ENCODE assay signal across 8 mouse cellular contexts in the genomic region with DNA sequence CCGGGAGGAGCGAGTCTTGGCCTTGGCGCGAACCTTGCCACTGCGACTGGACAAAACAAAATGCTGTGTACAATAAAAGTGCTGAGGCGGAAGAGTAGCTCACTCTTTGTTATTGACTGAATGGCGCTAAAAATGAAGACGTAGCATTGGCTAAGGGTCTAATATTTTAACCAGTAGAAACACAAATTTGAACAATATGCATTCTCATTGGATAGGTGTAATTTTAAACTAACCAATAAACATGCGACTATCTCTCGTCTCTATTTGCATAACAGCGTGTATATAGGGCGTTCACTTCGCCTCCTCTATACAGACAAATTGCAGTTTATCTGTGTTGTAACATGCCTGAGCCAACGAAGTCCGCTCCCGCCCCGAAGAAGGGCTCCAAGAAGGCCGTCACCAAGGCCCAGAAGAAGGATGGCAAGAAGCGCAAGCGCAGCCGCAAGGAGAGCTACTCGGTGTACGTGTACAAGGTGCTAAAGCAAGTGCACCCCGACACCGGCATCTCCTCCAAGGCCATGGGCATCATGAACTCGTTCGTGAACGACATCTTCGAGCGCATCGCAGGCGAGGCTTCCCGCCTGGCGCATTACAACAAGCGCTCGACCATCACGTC. TPM values are rescaled to one million over a fixed set of nuclear protein-coding genes. Genes with fewer than 3 reads are reported as not detected.
A peak's percentile ranks its signal among the peaks of the same experiment; 100 is the strongest.
DNase-seq lines count a peak whose midpoint lies in the region; ATAC-seq and TF ChIP-seq lines count a peak whose summit lies in the region.
"Not testable (repeated sequence)": the region's sequence is repeated elsewhere in the genome, so short reads cannot be mapped to it uniquely, and the experiment has no call there.

A gene (plus strand): TSS at position 288 of the 616 bp plus-strand sequence.

- in situ Hi-C loops in Patski (cut with MboI; ENCODE audit: low pct_unique_long_range_greater_than_20kb), result loop anchor here (10.0 kb wide), 1 partner anchor 537 kb away; no protein-coding TSS in a partner anchor

- TF ChIP-seq CTCF in Patski (IDR thresholded peaks at IDR 0.05), result not testable (repeated sequence)

- peak within 1 kb of the TSS; percentile 59 for H3K4me2 ChIP-seq in hindbrain, embryonic 12.5 days (replicated peaks)
- peak within 1 kb of the TSS; percentile 61 for H3K4me2 ChIP-seq in lung, embryonic 15.5 days

- peak within 1 kb of the TSS; percentile 61 for H3K9ac ChIP-seq in hindbrain, embryonic 12.5 days
- peak within 1 kb of the TSS; percentile 52 for H3K9ac ChIP-seq in lung, embryonic 15.5 days

- H3K4me1 ChIP-seq in hindbrain, embryonic 12.5 days, result peaks cover 21% of the 10 kb centered on the region
- H3K4me1 ChIP-seq in lung, embryonic 15.5 days, result peaks cover 26% of the 10 kb centered on the region

- CTCF ChIA-PET in Patski (lab: Charles Lee), result interaction anchor here (1.2 to 1.7 kb wide), 3 partner anchors 11 to 16 kb away, joined by 4 read pairs; no protein-coding TSS in a partner anchor

- peak within 1 kb of the TSS; percentile 88 for H3K27ac ChIP-seq in hindbrain, embryonic 12.5 days
- peak within 1 kb of the TSS; percentile 95 for H3K27ac ChIP-seq in lung, embryonic 15.5 days

- peak; percentile 89 for DNase-seq in Patski (ENCODE audit: low read depth, low spot score)
- peak; percentile 75 for DNase-seq in cerebellum, postnatal 10 days
- DNase-seq in frontal cortex, adult 2 months (ENCODE audit: extremely low spot score in 1 of 2, low spot score in 1 of 2), result peak; percentile 74 to 86
- peak; percentile 75 for DNase-seq in layer of hippocampus, adult 9-11 months
- peak; percentile 93 for DNase-seq in thymus, postnatal 0 days (ENCODE audit: low spot score)

- POLR2A ChIA-PET in Patski (lab: Charles Lee), result not testable (repeated sequence)

- peak within 1 kb of the TSS; percentile 34 for H3K4me3 ChIP-seq in hindbrain, embryonic 12.5 days
- H3K4me3 ChIP-seq in lung, embryonic 15.5 days, result peak within 1 kb of the TSS; percentile 42

- H3K9me3 ChIP-seq in hindbrain, embryonic 12.5 days (replicated peaks); lung, embryonic 15.5 days: not testable (repeated sequence)

- ATAC-seq in Patski, result peak; percentile 94
- peak; percentile 97 for ATAC-seq in hindbrain, embryonic 12.5 days (ENCODE audit: low FRiP score)
- ATAC-seq in lung, embryonic 15.5 days (ENCODE audit: borderline replicate concordance, extremely low read depth, low FRiP score, low TSS enrichment), result peak; percentile 97
- peak; percentile 96 for ATAC-seq in neutrophil, adult 5-6 weeks (ENCODE audit: extremely low read depth, insufficient number of reproducible peaks, low FRiP score, poor library complexity, severe bottlenecking)

- not testable (repeated sequence) for H3K27me3 ChIP-seq in Patski; hindbrain, embryonic 12.5 days; lung, embryonic 15.5 days

- H3K36me3 ChIP-seq in hindbrain, embryonic 12.5 days; lung, embryonic 15.5 days: not testable (repeated sequence)

- under 1% methylated on average over 37 of the region's 37 CpGs for WGBS in hindbrain, embryonic 12.5 days
- under 1% methylated on average over 37 of the region's 37 CpGs for WGBS in lung, embryonic 15.5 days

RNA-seq across cellular contexts. Expression of the gene that starts here (rescaled TPM):
- not detected for polyA plus RNA-seq in Patski (2021)
- polyA plus RNA-seq in frontal cortex, adult 2 months (2012; rRNA removed), result 0.52 and 0.80 TPM in 2 replicates
- polyA plus RNA-seq in hindbrain, embryonic 12.5 days (2016; fragmentation: Nextera tagmentation; extraction: Ambion mirVana), result 2.6 and 4.9 TPM in 2 replicates
- 4.5 and 5.5 TPM in 2 replicates for polyA plus RNA-seq in lung, embryonic 15.5 days (2015; fragmentation: Nextera tagmentation; extraction: Ambion mirVana)
- 6.6 and 8.0 TPM in 2 replicates for total RNA-seq in neutrophil, adult 5-6 weeks (2017)
- 22.0 and 29.1 TPM in 2 replicates for polyA plus RNA-seq in thymus, postnatal 0 days (2015; fragmentation: Nextera tagmentation; extraction: Ambion mirVana)

Comparison
In these comparisons a context has a peak if more than half of its experiments do, and no peak if none do; other contexts are left out.
1. Peak in every context shown above with its lines: DNase-seq, ATAC-seq, H3K4me3 ChIP-seq and H3K27ac ChIP-seq.
2. Peak in DNase-seq and ATAC-seq in Patski; RNA of the gene not detected or under 1 TPM.
3. Peak in DNase-seq in frontal cortex, adult 2 months; RNA of the gene not detected or under 1 TPM.